Mouse (Mus musculus): Measurements from ENCODE around the gene Treml2. TPM values are rescaled to one million over a fixed set of nuclear protein-coding genes. Genes with fewer than 3 reads are reported as not detected.

The Treml2 gene
- 0.10 TPM in 2 replicates for polyA plus RNA-seq (2015; fragmentation: Nextera tagmentation; extraction: Ambion mirVana)

- Histone ChIP-seq H3K27me3 (ENCODE audit: control insufficient read depth, insufficient read depth, low read length) (no peaks in the 10 kb centered on the region), H3K27ac (replicated peaks) (no peak within 1 kb of the TSS), H3K9ac (ENCODE audit: low read length) (no peak within 1 kb of the TSS), H3K9me3 (ENCODE audit: control insufficient read depth, low read length) (no peaks in the 10 kb centered on the region), H3K36me3 (ENCODE audit: control insufficient read depth, insufficient read depth, low read length) (no peaks in the 10 kb centered on the region), H3K4me3 (ENCODE audit: low read depth, low read length) (no peak within 1 kb of the TSS), H3K4me2 (replicated peaks; ENCODE audit: low read depth) (no peak within 1 kb of the TSS), H3K4me1 (replicated peaks; ENCODE audit: control insufficient read depth, insufficient read depth) (no peaks in the 10 kb centered on the region)
- TF ChIP-seq EP300 (optimal IDR thresholded peaks at IDR 0.05) (no peak), CTCF (IDR thresholded peaks at IDR 0.05; ENCODE audit: low read depth) (no peak)
- no peak for ATAC-seq (ENCODE audit: low FRiP score, low TSS enrichment)
- 20% methylated on average over 3 of the region's 4 CpGs for WGBS
- DNase-seq (ENCODE audit: low spot score): no peak
These were observed at the start of gene Treml2 for GRCm38 (mm10) chr17:48299203-48299602. Treml2 (plus strand) TSS chr17:48299498.

- DNase-seq (ENCODE audit: low spot score) (no peak), ATAC-seq (ENCODE audit: low FRiP score, low TSS enrichment) (no peak)
- WGBS: 72% methylated on average over 11 of the region's 11 CpGs
- Histone ChIP-seq H3K9ac (ENCODE audit: low read length) (no peak overlapping the region), H3K4me3 (ENCODE audit: low read depth, low read length) (no peak overlapping the region), H3K36me3 (ENCODE audit: control insufficient read depth, insufficient read depth, low read length) (no peaks in the 10 kb centered on the region), H3K4me1 (replicated peaks; ENCODE audit: control insufficient read depth, insufficient read depth) (no peaks in the 10 kb centered on the region), H3K27me3 (ENCODE audit: control insufficient read depth, insufficient read depth, low read length) (no peaks in the 10 kb centered on the region), H3K27ac (replicated peaks) (no peak overlapping the region), H3K4me2 (replicated peaks; ENCODE audit: low read depth) (no peak overlapping the region), H3K9me3 (ENCODE audit: control insufficient read depth, low read length) (no peaks in the 10 kb centered on the region)
- TF ChIP-seq EP300 (optimal IDR thresholded peaks at IDR 0.05): no peak
- no peak for TF ChIP-seq CTCF (IDR thresholded peaks at IDR 0.05; ENCODE audit: low read depth)
These were observed 49.8 kb upstream of the Treml2 start for GRCm38 (mm10) chr17:48249501-48249900.

- no peaks in the 10 kb centered on the region for H3K9me3 ChIP-seq (ENCODE audit: control insufficient read depth, low read length)
- no peak overlapping the region for H3K4me2 ChIP-seq (replicated peaks; ENCODE audit: low read depth)
- H3K27me3 ChIP-seq (ENCODE audit: control insufficient read depth, insufficient read depth, low read length): no peaks in the 10 kb centered on the region
- no peaks in the 10 kb centered on the region for H3K4me1 ChIP-seq (replicated peaks; ENCODE audit: control insufficient read depth, insufficient read depth)
- ATAC-seq (ENCODE audit: low FRiP score, low TSS enrichment) (no peak), DNase-seq (ENCODE audit: low spot score) (no peak)
- no peak for TF ChIP-seq EP300 (optimal IDR thresholded peaks at IDR 0.05)
- no peak for TF ChIP-seq CTCF (IDR thresholded peaks at IDR 0.05; ENCODE audit: low read depth)
- no peaks in the 10 kb centered on the region for H3K36me3 ChIP-seq (ENCODE audit: control insufficient read depth, insufficient read depth, low read length)
- no peak overlapping the region for H3K9ac ChIP-seq (ENCODE audit: low read length)
- WGBS: 82% methylated on average over 7 of the region's 7 CpGs
- no peak overlapping the region for H3K4me3 ChIP-seq (ENCODE audit: low read depth, low read length)
- no peak overlapping the region for H3K27ac ChIP-seq (replicated peaks)
These were observed 48.7 kb upstream of the Treml2 start for GRCm38 (mm10) chr17:48250631-48251030.

GRCm38 (mm10) chr17:48256575-48256974 is 42.7 kb upstream of the Treml2 start:
- H3K27ac ChIP-seq (replicated peaks): no peak overlapping the region
- no peak for ATAC-seq (ENCODE audit: low FRiP score, low TSS enrichment)
- no peak overlapping the region for H3K9ac ChIP-seq (ENCODE audit: low read length)
- H3K4me2 ChIP-seq (replicated peaks; ENCODE audit: low read depth): no peak overlapping the region
- no peak for TF ChIP-seq EP300 (optimal IDR thresholded peaks at IDR 0.05)
- 0 out of 2 replicates have a peak, but pooled peaks cover 3% of the 10 kb centered on the region for H3K9me3 ChIP-seq (ENCODE audit: control insufficient read depth, low read length)
- no peak overlapping the region for H3K4me3 ChIP-seq (ENCODE audit: low read depth, low read length)
- H3K27me3 ChIP-seq (ENCODE audit: control insufficient read depth, insufficient read depth, low read length): no peaks in the 10 kb centered on the region
- H3K4me1 ChIP-seq (replicated peaks; ENCODE audit: control insufficient read depth, insufficient read depth): no peaks in the 10 kb centered on the region
- no peak for DNase-seq (ENCODE audit: low spot score)
- no peaks in the 10 kb centered on the region for H3K36me3 ChIP-seq (ENCODE audit: control insufficient read depth, insufficient read depth, low read length)

GRCm38 (mm10) chr17:48261868-48262267 is 37.4 kb upstream of the Treml2 start:
- H3K36me3 ChIP-seq (ENCODE audit: control insufficient read depth, insufficient read depth, low read length): no peaks in the 10 kb centered on the region
- 0 out of 2 replicates have a peak, but pooled peaks cover 3% of the 10 kb centered on the region for H3K9me3 ChIP-seq (ENCODE audit: control insufficient read depth, low read length)
- 59% methylated on average over 2 of the region's 2 CpGs for WGBS
- no peaks in the 10 kb centered on the region for H3K27me3 ChIP-seq (ENCODE audit: control insufficient read depth, insufficient read depth, low read length)
- no peaks in the 10 kb centered on the region for H3K4me1 ChIP-seq (replicated peaks; ENCODE audit: control insufficient read depth, insufficient read depth)
- DNase-seq (ENCODE audit: low spot score) (no peak), ATAC-seq (ENCODE audit: low FRiP score, low TSS enrichment) (no peak)
- H3K27ac ChIP-seq (replicated peaks): no peak overlapping the region
- no peak overlapping the region for H3K4me3 ChIP-seq (ENCODE audit: low read depth, low read length)
- H3K4me2 ChIP-seq (replicated peaks; ENCODE audit: low read depth): no peak overlapping the region
- TF ChIP-seq CTCF (IDR thresholded peaks at IDR 0.05; ENCODE audit: low read depth) (no peak), EP300 (optimal IDR thresholded peaks at IDR 0.05) (no peak)
- no peak overlapping the region for H3K9ac ChIP-seq (ENCODE audit: low read length)

- no peaks in the 10 kb centered on the region for H3K27me3 ChIP-seq (ENCODE audit: control insufficient read depth, insufficient read depth, low read length)
- H3K9ac ChIP-seq (ENCODE audit: low read length): no peak within 1 kb of the TSS
- no peak within 1 kb of the TSS for H3K27ac ChIP-seq (replicated peaks)
- TF ChIP-seq CTCF (IDR thresholded peaks at IDR 0.05; ENCODE audit: low read depth): no peak
- TF ChIP-seq EP300 (optimal IDR thresholded peaks at IDR 0.05): no peak
- ATAC-seq (ENCODE audit: low FRiP score, low TSS enrichment): no peak
- no peak for DNase-seq (ENCODE audit: low spot score)
- WGBS: 83% methylated on average over 3 of the region's 3 CpGs
- H3K4me2 ChIP-seq (replicated peaks; ENCODE audit: low read depth): no peak within 1 kb of the TSS
- no peak within 1 kb of the TSS for H3K4me3 ChIP-seq (ENCODE audit: low read depth, low read length)
- 0 out of 2 replicates have a peak, but pooled peaks cover 3% of the 10 kb centered on the region for H3K9me3 ChIP-seq (ENCODE audit: control insufficient read depth, low read length)
- no peaks in the 10 kb centered on the region for H3K4me1 ChIP-seq (replicated peaks; ENCODE audit: control insufficient read depth, insufficient read depth)
- H3K36me3 ChIP-seq (ENCODE audit: control insufficient read depth, insufficient read depth, low read length): no peaks in the 10 kb centered on the region
These were observed 35.4 kb upstream of the Treml2 start, which contains the start of gene Treml4 for GRCm38 (mm10) chr17:48263741-48264362. Treml4 (plus strand) TSS chr17:48264295.
